Mouse (Mus musculus): ENCODE results near the gene Akap12.

Akap12 gene

DNA sequence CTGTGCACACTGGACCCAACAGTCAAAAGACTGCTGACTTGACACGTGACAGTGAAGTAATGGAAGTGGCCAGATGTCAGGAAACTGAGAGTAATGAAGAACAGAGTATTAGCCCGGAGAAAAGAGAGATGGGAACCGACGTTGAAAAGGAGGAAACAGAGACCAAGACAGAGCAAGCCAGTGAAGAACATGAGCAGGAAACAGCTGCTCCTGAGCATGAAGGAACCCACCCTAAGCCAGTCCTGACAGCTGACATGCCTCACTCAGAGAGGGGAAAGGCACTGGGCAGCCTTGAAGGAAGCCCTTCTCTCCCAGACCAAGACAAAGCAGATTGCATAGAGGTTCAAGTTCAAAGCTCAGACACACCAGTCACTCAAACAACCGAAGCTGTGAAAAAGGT lies 90.5 kb downstream of the Akap12 start:
- DNase-seq (ENCODE audit: low spot score in 2 of 2) = no peak

DNA sequence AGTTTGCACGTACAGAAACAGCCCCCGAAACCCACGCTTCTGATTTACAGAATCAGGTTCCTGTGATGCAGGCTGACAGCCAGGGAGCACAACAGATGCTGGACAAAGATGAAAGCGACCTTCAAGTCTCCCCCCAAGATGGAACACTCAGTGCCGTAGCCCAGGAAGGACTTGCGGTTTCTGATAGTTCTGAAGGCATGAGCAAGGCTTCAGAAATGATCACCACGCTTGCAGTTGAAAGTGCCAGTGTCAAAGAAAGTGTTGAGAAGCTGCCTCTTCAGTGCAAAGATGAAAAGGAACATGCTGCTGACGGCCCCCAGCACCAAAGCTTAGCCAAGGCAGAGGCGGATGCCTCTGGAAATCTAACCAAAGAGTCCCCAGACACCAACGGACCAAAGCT lies 91.3 kb downstream of the Akap12 start:
- no peak for DNase-seq (ENCODE audit: low spot score in 2 of 2)

DNA sequence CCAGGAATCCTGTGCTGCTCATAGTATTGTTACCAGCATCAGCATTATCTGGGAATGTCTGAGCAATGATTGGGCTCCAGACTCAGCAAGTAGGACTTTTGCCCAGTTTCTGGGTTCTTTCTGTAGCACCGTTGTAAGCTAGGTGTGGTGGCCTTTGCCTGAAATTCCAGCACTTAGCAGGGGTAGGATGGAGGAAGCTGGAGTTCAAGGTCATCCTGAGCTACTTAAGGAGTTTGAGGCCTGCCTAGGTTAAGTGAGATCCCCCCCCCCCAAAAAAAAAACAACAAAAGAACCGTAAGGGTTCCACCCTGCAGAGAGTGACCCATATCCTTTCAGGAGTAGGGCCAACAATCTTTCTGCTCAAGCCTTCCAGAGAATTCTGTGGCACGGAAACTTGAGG lies 98.4 kb downstream of the Akap12 start:
- DNase-seq (ENCODE audit: low spot score in 2 of 2) = no peak

DNA sequence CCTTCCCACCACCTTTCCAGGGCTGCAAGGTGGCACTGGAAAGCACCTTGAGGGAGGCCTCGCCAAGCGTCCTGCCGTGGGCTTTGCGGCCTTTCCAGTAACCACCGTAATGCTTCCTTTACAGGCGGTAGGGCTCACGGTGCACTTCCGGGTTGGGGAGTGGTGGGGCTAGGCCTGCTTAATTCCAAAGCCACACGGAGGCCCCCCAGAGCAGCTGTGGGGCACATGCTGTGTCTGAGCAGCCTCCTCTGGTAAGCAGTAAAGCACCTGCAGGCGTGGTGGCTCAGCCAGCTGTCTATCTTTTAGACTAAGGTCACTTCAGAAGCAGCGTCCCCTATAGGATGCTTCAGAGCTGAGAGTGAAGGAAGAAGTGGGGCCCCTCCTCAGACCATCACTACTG lies 103.9 kb downstream of the Akap12 start:
- no peak for DNase-seq (ENCODE audit: low spot score in 2 of 2)

DNA sequence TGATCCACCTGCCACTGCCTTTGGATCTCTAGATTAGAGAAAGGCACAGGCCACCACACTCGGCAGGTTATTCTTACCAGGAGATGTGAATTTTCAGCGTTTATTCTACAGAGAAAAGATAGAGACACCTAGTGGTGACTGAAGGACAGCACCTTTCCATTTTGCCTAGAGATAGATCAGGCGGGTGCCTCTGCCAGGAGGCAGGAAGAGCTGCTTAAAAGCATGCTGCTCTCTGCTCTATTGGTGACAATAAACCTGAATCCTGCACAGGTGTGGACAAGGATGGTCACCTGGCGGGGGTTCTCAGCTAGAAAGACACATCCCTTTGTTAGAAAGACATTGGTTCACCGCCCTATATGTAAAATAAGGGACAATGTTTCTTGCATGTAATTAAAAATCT lies 105.8 kb downstream of the Akap12 start:
- no peak for DNase-seq (ENCODE audit: low spot score in 2 of 2)

DNA sequence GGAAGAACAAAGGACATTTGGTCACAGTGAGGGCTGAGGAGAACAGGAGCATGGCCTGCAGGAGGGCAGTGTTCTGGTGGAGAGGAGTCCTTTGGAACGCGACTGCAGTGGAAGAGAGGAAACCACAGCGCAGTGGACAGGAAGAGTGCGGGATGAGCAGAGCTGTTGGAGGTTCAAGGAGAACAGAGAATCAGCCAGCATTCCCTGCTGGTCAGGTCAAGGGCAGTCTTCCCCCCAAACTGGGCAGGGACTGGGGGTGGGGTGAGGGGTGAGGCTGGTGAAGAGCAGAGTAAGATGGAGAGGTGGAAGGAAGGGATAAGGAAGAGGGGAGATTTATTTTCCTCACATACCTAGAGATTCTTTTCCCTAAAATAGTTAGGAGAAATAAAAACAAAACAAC lies 107.4 kb downstream of the Akap12 start:
- DNase-seq (ENCODE audit: low spot score in 2 of 2) = no peak

DNA sequence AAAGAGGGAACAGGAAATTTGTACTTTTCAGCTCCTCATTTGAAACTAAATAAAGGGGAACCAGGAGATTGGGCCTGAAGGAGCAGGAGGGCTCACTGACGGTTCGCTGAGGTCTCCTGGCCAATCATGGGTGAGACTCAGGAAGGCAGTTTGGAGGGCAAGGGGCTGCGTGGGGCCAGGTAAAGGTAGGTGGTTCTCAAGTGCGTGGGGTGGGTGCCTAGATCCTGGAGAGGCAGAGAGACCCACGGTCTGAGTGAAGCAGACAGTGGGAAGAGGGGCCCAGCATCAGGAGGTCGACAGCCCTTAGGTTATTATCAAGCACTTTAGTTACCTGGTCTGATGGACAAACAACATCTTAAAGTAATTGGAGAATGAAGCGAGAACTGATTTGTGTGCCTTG lies 108.1 kb downstream of the Akap12 start:
- no peak for DNase-seq (ENCODE audit: low spot score in 2 of 2)

DNA sequence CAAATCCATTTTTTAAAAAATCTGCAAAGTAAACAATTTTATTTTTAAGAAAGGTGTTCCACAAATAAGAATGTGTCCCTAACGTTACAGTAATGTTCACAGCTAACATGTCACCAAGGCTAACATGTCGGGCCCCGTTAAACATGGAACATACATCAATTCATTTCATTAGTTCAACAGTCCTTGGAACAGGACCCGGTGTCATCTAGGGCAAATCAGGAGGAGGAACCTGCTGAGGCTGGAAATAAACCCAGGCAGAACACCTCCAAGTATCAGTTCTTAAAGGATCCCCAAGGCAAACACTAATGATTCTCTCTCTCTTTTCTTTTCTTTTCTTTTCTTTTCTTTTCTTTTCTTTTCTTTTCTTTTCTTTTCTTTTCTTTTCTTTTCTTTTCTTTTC lies 108.6 kb downstream of the Akap12 start:
- DNase-seq (ENCODE audit: low spot score in 2 of 2) = no peak

DNA sequence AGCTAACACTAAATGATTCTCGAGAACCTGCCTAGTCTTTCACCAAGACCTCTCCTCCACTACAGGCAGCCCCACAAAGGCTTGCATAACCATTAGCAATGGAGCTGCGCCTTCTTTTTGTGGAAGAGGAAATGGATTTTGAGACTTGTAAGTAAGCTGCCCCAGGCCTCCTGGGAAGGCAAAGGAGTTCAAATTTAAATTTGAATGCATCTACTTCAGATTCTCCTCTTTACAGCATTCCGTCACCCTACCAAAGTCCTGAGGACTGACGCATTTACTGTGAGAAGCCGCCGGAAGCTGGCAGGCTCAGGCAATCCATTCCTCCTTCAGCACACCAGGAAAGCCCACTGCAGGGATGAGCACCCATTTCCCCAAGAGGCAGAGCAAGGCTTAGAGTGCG lies 109.1 kb downstream of the Akap12 start:
- DNase-seq (ENCODE audit: low spot score in 2 of 2) = no peak

DNA sequence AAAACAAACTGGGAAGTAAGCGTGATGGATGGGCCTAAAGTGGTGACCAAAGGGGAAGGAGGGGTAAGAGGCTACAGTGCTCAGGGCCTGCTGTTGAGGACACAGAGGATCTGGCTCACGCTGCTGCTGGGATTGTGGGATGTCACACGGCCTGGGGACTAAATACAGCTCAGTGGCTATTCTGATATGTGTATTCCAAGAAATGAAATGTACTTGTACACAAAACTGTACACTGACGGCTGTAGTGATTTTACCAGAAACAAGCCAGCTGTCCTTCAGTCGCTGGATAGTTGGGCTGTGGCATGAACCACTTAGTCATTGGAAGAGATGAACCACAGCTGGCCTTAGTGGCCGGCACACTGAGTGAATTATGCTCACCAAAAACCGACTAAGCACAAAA lies 110.3 kb downstream of the Akap12 start:
- DNase-seq (ENCODE audit: low spot score in 2 of 2) = no peak

DNA sequence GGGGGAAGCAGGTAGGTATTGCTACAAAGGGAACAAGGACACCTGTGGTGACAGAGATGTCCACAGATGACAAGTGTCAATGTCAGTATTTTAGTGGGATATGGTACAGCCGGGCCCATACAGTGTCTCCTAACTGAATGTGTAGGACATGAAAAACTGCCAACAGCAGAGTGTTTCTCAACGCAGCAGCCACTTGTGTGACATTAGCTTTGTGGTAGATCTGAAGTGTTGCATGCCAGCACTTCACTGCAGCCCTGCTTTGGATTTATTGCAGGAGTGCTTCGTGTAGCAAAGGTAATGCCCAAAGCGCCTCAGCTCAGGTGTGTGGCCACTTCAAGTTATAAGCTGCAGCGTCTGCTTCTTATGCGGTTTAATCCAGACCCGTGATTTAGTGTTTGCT lies 110.8 kb downstream of the Akap12 start:
- DNase-seq (ENCODE audit: low spot score in 2 of 2) = no peak

DNA sequence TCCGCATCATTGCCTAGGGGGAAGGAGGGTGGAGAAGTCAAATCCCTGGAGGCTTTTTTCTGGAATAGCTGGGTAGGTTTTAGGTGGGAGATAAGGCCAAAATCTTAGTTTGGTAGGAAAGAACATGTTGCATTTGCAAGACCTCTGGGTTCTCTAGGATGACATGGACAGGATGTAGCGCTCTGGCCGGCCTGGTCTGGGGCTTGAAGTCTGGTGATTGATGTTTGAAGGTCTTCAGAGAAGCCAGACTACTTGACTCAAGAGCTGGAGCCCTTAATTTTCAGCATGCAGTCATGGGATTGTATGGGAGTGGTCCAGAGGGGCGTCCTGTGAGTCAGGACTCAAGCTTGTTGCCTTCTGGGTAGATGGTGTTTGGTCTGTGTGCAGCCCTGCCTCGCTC lies 114.6 kb downstream of the Akap12 start:
- no peak for DNase-seq (ENCODE audit: low spot score in 2 of 2)

DNA sequence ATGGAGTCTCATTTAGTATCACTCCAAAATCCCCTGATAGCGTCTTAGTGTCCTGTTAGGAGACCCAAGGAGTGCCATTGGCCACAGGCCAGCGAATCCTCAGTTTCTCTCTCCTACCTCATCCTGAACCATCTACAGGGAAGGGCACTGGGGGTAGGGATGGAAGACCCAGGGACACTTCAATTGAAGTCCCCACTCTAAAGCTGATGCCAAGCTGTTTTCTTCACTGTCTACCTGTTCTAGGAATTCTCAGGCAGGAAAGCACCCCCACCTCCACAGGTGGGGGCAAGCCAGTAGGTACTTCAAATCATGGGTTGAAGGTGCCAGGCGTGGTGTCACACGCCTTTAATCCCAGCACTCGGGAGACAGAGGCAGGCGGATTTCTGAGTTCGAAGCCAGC lies 118.1 kb downstream of the Akap12 start:
- no peak for DNase-seq (ENCODE audit: low spot score in 2 of 2)

DNA sequence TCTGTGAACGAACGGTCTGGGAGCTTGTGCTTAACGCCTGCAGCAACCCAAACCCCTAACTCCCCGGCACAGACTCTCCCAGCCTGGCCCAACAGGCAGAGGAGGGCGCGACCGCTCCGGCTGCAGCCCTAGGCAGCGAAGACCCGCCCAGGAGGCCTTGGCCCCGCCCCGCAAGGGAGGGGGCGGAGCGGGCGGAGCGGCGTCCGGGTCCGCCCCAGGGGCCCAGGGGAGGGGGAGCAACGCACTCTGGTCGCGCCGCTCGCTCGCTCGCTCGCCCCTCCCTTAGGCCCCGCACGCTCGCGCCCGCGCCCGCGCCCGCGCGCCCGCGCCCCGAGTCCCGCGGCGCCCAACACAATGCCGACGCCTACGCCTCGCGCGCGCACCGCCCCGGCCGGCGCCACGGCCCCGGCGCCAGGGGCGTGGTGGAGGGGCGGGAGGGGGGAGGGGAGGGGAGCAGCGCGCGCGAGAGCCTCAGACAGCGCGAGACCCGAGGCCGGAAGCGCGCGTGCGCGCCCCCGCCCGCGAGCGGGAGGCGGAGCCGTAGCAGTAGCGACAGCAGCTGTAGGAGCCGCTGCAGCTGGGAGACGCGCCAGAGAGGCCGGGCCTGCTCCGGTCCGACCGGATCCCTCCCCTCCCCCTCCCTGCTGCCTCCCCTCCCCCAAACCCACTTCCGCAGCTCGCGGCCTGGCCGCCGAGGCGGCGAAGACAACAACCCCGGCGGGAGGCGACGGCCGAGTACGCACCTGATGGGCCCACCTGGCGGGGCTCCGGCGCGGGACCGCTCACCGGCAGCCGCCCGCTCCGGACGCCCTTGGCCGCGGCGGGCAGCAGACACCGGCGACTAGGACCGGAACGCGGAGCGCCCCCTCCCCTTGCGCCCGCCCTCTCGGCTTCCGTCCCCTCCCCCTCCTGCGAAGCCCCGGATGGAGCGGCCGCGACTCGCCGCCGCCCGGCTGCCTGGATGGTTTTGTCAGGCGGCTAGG lies 120.7 kb downstream of the Akap12 start:
- DNase-seq (ENCODE audit: low spot score in 2 of 2) = peak; percentile 93 to 95

DNA sequence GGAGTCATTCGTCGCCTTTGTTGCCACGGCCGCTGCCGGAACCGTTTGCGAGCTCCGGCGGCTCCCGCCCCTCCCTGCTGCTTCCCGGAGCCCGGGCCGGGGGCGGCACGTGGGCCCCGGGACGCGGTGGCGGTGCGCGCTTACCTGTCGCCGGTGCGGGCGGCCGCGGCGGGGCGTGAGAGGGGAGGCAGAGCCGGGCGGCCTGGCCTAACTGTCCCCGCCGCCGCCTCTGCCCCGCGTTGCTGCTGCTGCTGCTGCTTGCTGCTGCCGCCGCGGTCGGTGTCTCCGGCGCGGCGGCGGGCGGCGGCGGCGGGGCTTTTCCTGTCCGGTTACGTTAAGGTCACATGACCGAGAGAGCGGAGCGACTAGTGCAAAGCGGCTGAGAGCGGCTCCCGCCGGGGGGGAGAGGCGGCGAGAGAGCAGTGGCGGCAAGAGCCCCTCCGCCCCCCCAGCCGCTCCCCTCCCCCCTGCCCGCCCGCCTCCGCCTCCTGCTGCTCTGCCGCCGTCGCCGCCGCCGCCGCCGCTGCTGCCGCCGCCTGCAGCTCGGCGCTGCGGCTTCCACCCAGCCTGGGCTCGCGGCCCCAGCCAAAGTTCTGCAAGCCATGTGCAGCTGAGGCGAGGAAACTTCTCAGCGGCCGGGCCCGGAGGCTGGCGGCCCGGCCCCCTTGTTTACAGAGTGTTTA lies 121.7 kb downstream of the Akap12 start, which contains the start of gene Zbtb2:
TSS of gene Zbtb2 (minus strand) at position 408 of the 683 bp plus-strand sequence.
- peak; percentile 67 to 72 for DNase-seq (ENCODE audit: low spot score in 2 of 2)

DNA sequence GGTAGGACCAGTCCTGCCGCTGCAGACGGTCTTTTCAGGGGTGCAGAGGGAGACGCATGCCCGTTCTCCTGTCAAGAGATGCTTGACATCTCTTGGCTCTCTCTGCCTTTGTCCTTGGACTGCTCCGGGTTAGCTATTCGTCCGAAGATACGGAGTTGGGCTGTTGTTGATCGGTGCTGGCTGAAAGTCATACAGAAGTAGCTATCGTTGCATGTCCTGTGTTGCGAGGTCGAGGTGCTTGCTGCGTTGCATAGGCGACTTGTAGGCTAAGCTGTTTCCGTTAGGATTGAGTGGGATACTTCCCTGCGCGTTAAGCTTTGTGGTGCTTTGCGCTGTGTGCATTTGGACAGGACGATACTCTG lies 122.2 kb downstream of the Akap12 start:
- no peak for DNase-seq (ENCODE audit: low spot score in 2 of 2)

DNA sequence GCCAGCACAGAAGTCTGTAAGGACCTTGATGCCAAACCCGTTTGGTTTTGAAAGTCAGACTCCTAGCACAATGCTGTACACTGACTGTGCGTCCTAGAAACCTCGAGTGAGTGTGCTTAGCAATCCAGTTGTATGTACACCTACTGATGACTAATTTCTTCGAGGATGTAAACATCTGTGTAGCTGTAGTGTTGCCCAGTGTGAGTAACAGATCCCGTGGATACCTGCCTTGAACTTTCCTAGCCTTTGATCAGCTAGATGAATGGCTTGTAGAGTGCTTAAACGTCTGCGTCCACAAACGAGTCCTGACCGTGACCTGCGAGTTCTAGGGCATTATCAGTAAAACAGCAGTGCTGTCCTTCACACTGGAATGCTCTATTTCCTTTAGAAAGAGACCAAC lies 122.9 kb downstream of the Akap12 start:
- no peak for DNase-seq (ENCODE audit: low spot score in 2 of 2)

DNA sequence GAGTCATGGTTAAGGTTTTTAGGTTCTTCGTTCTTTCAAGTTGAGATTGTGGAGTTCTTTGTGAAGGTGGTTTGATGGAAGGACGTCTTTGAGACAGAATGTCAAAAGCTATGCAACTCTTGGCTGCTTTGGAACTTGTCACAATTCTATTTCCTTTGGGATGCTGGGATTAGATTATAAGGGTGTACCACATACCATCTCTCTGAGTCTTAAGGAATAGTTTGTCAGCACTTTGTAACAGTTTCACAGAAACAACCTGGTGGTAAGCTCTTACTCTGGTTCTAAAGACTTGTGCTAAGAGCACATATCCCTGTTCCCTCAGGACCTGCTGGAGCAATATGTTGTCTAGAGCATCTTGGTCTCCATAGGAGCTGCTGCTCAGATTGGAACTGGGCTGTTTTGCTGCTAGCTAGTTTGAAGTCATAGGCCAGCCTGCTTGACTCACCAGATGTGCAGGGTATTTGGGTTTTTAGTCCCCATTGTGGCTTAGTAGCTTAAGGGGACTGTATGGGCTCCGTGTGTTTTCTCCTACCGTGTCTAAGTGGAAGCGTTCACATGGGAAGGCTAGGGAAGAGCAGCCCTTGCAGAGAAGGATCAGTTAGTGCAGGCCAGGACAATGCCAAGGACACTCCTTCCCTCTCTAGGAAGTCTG lies 123.4 kb downstream of the Akap12 start:
- DNase-seq (ENCODE audit: low spot score in 2 of 2) = no peak

DNA sequence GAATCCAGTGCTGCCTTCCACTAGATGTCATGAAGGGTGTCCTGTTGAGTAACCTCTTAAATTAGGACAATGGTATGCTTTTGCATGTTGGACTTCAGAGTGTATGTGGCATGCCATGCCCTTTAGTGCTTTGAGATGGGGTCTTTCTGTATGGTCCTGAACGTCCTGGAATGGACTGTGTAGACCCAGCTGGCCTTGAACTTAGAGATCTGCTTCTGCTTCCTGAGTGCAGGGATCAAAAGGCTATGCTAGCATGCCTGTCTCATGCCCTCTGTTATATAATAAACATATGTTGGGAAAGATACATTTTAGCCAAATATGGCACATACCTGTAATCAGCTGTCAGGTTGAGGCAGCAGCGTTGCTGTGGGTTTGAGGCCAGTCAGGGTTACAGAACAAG lies 124.4 kb downstream of the Akap12 start:
- no peak for DNase-seq (ENCODE audit: low spot score in 2 of 2)

DNA sequence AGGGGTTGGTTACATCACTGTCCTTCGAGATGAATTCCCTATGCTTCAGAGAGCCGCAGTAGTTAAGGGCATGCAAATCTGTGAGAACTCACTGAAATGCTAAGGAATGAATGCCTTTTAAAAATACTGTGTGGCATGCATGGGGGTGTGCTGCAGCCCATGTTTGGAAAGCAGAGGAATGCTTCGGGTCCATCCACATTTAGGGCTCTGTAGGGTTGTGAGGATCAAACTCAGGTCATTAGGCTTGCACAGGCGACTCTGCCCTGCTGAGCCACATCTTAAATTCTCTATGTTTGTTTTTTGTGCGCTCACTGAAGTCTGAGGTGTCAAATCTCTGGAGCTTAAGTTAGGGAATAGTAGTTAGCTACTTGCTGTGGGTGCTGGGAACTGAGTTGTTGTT lies 124.9 kb downstream of the Akap12 start:
- DNase-seq (ENCODE audit: low spot score in 2 of 2) = no peak

DNA sequence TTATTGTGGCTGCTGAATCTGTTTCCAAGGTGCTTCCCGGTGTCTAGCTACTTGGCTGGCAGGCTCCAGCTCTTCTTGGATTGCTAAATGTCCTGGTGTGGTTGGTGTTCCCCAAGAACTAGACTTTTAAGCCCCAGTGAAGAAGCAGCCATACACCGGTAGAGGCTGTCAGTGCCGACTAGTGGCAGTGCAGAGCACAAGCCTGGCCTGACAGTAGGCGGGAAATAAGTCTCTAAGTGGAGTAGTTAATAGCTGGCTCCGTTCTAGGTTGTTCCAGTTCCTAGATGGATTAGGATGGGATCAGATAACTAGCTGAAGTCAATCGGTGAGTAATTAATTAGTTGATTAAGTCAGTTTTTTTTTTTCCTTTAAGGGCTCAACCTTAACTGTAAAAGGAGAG lies 125.7 kb downstream of the Akap12 start:
- DNase-seq (ENCODE audit: low spot score in 2 of 2) = no peak

DNA sequence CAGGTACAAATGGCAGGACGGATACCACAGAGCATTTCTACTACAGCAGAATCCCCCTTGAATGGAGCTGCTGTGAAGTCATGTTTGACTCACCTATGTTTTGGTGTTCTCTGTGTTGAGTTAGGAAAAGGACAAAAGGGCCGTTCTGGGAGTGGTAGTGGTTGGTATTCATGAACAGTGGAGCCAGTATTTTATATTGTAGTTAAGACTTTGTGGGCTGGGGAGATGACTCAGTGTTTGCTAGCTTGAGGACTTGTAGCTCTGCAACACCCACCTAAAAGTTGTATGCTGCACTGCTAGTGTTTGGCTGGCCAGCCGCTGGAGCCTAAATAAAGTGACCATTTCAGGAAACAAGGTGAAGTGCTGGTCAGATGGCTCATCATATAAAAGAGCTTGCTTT lies 129.1 kb downstream of the Akap12 start:
- no peak for DNase-seq (ENCODE audit: low spot score in 2 of 2)

DNA sequence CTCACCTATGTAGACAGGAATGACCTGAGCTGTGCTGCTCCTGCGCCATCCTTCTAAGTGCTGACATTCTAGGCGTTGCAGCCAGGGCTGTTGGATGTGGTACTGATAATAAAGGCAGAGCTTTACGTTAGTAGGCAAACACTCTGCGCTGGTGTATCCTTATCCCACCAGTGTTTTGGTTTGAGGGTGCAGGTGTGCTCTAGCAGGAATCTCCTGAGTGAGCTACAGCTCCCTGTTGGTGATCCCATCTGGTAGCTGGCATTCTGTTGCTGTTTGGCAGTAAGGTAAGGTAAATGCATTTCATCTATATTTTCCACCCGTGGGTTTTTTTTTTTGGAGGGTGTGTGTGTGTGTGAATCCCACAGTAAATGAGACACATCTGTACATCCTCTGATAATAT lies 131.9 kb downstream of the Akap12 start:
- no peak for DNase-seq (ENCODE audit: low spot score in 2 of 2)
